Mouse (Mus musculus): Measurements from ENCODE around the gene Itpr2.

DNA sequence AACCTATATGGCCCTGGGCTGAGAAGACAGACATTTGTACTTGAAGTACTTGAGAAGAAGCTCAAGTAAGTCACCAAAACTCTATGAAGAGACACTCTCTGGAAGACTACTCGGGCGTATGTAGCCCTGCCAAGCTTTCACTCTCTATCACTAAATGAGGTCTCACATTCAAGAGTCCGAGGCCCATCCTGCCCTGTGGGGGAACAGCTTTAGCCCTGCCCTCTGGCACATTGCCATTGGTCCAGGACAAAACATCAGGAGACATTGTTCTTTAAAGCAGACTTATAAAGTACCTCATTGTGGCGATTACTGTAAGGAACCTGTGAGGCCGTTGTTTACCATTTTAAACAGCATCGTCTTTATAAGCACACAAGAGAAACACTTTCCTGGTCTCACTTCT lies 77.7 kb downstream of the Itpr2 start:
- TF ChIP-seq POLR2A (IDR thresholded peaks at IDR 0.05; ENCODE audit: borderline replicate concordance, low read depth, low read length) = no peak
- TF ChIP-seq CTCF (IDR thresholded peaks at IDR 0.05; ENCODE audit: low read depth, low read length) = no peak
